Mouse (Mus musculus) thymus, adult 2 months (tissue): ENCODE results near the gene Fam53b. TPM values are rescaled to one million over a fixed set of nuclear protein-coding genes. Genes with fewer than 3 reads are reported as not detected.

ENCODE experiments used
- DNase-seq: peaks from one replicate; pipeline ENCODE4 v3.0.0; 2021
- H3K27ac ChIP-seq: fragments of 200-500 bp; 2 replicates; pipeline ENCODE4 v1.5.1; 2012; ENCODE audit warnings: low read length, control low read depth; ENCODE audit not compliant: control insufficient read depth, insufficient read depth
- H3K27me3 ChIP-seq: fragments of 200-500 bp; 2 replicates; pipeline ENCODE4 v1.6.1; 2012; ENCODE audit warnings: mild to moderate bottlenecking, low read length, moderate library complexity, mixed read lengths; ENCODE audit not compliant: control insufficient read depth, insufficient read depth
- H3K36me3 ChIP-seq: fragments of 200-500 bp; 2 replicates; pipeline ENCODE4 v1.6.1; 2012; ENCODE audit warnings: mild to moderate bottlenecking, low read length, moderate library complexity; ENCODE audit not compliant: control insufficient read depth, insufficient read depth
- H3K4me1 ChIP-seq: fragments of 200-500 bp; replicated peaks from 2 replicates; pipeline ENCODE4 v1.6.1; 2012; ENCODE audit warnings: low read length; ENCODE audit not compliant: control insufficient read depth, insufficient read depth
- H3K4me3 ChIP-seq: fragments of 200-500 bp; 2 replicates; pipeline ENCODE4 v1.5.1; 2012; ENCODE audit warnings: mild to moderate bottlenecking, low read length, control low read depth, moderate library complexity; ENCODE audit not compliant: control insufficient read depth, insufficient read depth
- CTCF ChIP-seq: fragments of 200-500 bp; IDR thresholded peaks from 2 replicates; pipeline ENCODE4 v1.5.1; 2012; ENCODE audit warnings: mild to moderate bottlenecking, control low read depth, low read length, moderate library complexity, borderline replicate concordance; ENCODE audit not compliant: control insufficient read depth, poor library complexity, insufficient read depth; ENCODE audit errors: extremely low read depth
- POLR2A ChIP-seq: fragments of 200-500 bp; IDR thresholded peaks from 2 replicates; pipeline ENCODE4 v1.6.1; 2012; ENCODE audit warnings: mild to moderate bottlenecking, low read length, control low read depth, moderate library complexity; ENCODE audit not compliant: control insufficient read depth, poor library complexity, insufficient read depth; ENCODE audit errors: extremely low read depth
- WGBS: fragments of 180-500 bp; shearing (Covaris S2); methylation state at CpG from one replicate; pipeline ENCODE4 v1.1.7; 2018; 5-methylcytosine and 5-hydroxymethylcytosine counted together
- polyA plus RNA-seq: library from polyadenylated mRNA; depleted of rRNA; stranded (reverse); fragments of >200 nt; gene quantifications from 2 replicates; pipeline ENCODE4 v1.2.3, GENCODE M21; 2012

The Fam53b gene
- polyA plus RNA-seq, 1 experiment = 104 TPM

- H3K4me1 ChIP-seq = peaks cover 20% of the 10 kb centered on the region
- no peaks in the 10 kb centered on the region for H3K27me3 ChIP-seq
- H3K4me3 ChIP-seq = no peak overlapping the region
- WGBS = 91% methylated on average over 3 of the region's 3 CpGs
- H3K27ac ChIP-seq = no peak overlapping the region
- DNase-seq = no peak
- TF ChIP-seq POLR2A (no peak), CTCF (no peak)
- H3K36me3 ChIP-seq = no peaks in the 10 kb centered on the region
Observed at GRCm38 (mm10) chr7:132702024-132702423, 111.7 kb downstream of the Fam53b start.

GRCm38 (mm10) chr7:132701412-132701811 is 112.3 kb downstream of the Fam53b start:
- TF ChIP-seq CTCF (no peak), POLR2A (no peak)
- DNase-seq = no peak
- Histone ChIP-seq H3K36me3 (no peaks in the 10 kb centered on the region), H3K4me1 (peaks cover 20% of the 10 kb centered on the region), H3K27ac (no peak overlapping the region), H3K27me3 (no peaks in the 10 kb centered on the region), H3K4me3 (no peak overlapping the region)
- WGBS = 93% methylated on average over 3 of the region's 3 CpGs

- H3K27me3 ChIP-seq = no peaks in the 10 kb centered on the region
- DNase-seq = no peak
- H3K27ac ChIP-seq = no peak overlapping the region
- H3K4me1 ChIP-seq = peaks cover 20% of the 10 kb centered on the region
- H3K4me3 ChIP-seq = no peak overlapping the region
- no peak for TF ChIP-seq CTCF
- no peak for TF ChIP-seq POLR2A
- 86% methylated on average over 4 of the region's 4 CpGs for WGBS
- no peaks in the 10 kb centered on the region for H3K36me3 ChIP-seq
Observed at GRCm38 (mm10) chr7:132700107-132700506, 113.6 kb downstream of the Fam53b start.

GRCm38 (mm10) chr7:132699639-132700038 is 114.0 kb downstream of the Fam53b start:
- Histone ChIP-seq H3K27me3 (no peaks in the 10 kb centered on the region), H3K4me3 (no peak overlapping the region), H3K36me3 (no peaks in the 10 kb centered on the region), H3K4me1 (peaks cover 20% of the 10 kb centered on the region), H3K27ac (peak overlapping the region; percentile 61)
- TF ChIP-seq POLR2A (no peak), CTCF (no peak)
- DNase-seq = no peak

- H3K27ac ChIP-seq = peak overlapping the region; percentile 61
- H3K4me3 ChIP-seq = no peak overlapping the region
- 59% methylated on average over 4 of the region's 4 CpGs for WGBS
- TF ChIP-seq CTCF (no peak), POLR2A (no peak)
- peaks cover 20% of the 10 kb centered on the region for H3K4me1 ChIP-seq
- no peak for DNase-seq
- no peaks in the 10 kb centered on the region for H3K27me3 ChIP-seq
- no peaks in the 10 kb centered on the region for H3K36me3 ChIP-seq
Observed at GRCm38 (mm10) chr7:132699165-132699564, 114.5 kb downstream of the Fam53b start.

GRCm38 (mm10) chr7:132698737-132699136 is 114.9 kb downstream of the Fam53b start:
- WGBS = 11% methylated on average over 4 of the region's 4 CpGs
- Histone ChIP-seq H3K36me3 (no peaks in the 10 kb centered on the region), H3K4me1 (peaks cover 20% of the 10 kb centered on the region), H3K4me3 (no peak overlapping the region), H3K27ac (peak overlapping the region; percentile 61; the same call in 1 of the 2 replicates), H3K27me3 (no peaks in the 10 kb centered on the region)
- DNase-seq = no peak
- TF ChIP-seq CTCF (no peak), POLR2A (no peak)

- Histone ChIP-seq H3K27me3 (no peaks in the 10 kb centered on the region), H3K36me3 (no peaks in the 10 kb centered on the region), H3K4me3 (no peak overlapping the region), H3K27ac (no peak overlapping the region), H3K4me1 (peaks cover 20% of the 10 kb centered on the region)
- WGBS = 93% methylated on average over 8 of the region's 8 CpGs
- TF ChIP-seq POLR2A = no peak
- no peak for TF ChIP-seq CTCF
- DNase-seq = no peak
Observed at GRCm38 (mm10) chr7:132697258-132697796, 116.4 kb downstream of the Fam53b start.
